ENCODE assay signal across 9 mouse cellular contexts in genomic region chr14:105542486-105543145, GRCm38 (mm10).
DNase-seq lines count a peak whose midpoint lies in the region; ATAC-seq lines count a peak whose summit lies in the region.
"Had no signal": no experiment of that assay in that cellular context is flagged by ENCODE, and none has a peak within 500 bp of the region (broad histone marks: within the 10 kb centered on the region; RNA-seq: fewer than 3 reads in every experiment).

No protein-coding gene starts in this region.

- H3K4me3 ChIP-seq in kidney, embryonic 16.5 days (ENCODE audit: low read length) = peak overlapping the region; percentile 2
- peak overlapping the region; percentile 33 for H3K4me3 ChIP-seq in forebrain, embryonic 16.5 days (replicated peaks; ENCODE audit: low read length)
- H3K4me3 ChIP-seq in midbrain, embryonic 13.5 days (replicated peaks) = peak overlapping the region; percentile 25

- peak; percentile 89 for ATAC-seq in kidney, embryonic 16.5 days (ENCODE audit: low FRiP score, low TSS enrichment)
- peak; percentile 56; the same call in 1 of the 2 replicates for ATAC-seq in forebrain, embryonic 16.5 days
- ATAC-seq in midbrain, embryonic 13.5 days = peak; percentile 76

- H3K9ac ChIP-seq in kidney, embryonic 16.5 days (replicated peaks; ENCODE audit: low read length) = peak overlapping the region; percentile 57
- H3K9ac ChIP-seq in forebrain, embryonic 16.5 days (replicated peaks; ENCODE audit: low read depth, low read length) = peak overlapping the region; percentile 22; the same call in 1 of the 2 replicates
- H3K9ac ChIP-seq in midbrain, embryonic 13.5 days (replicated peaks) = peak overlapping the region; percentile 42; the same call in 1 of the 2 replicates

- H3K4me1 ChIP-seq in kidney, embryonic 16.5 days (ENCODE audit: insufficient read depth, low read length) = peaks cover 18% of the 10 kb centered on the region
- peaks cover 6% of the 10 kb centered on the region for H3K4me1 ChIP-seq in forebrain, embryonic 16.5 days (replicated peaks; ENCODE audit: control insufficient read depth, insufficient read depth, low read length)
- H3K4me1 ChIP-seq in midbrain, embryonic 13.5 days (replicated peaks) = peaks cover 16% of the 10 kb centered on the region

- no peak for DNase-seq in kidney, adult 8-10 months
- DNase-seq in embryo, embryonic 10 days (ENCODE audit: low spot score) = peak; percentile 68
- no peak for DNase-seq in natural killer cell, adult 2 months (ENCODE audit: low spot score in 2 of 2)
- no peak for DNase-seq in layer of hippocampus, adult 11-12 months (ENCODE audit: low spot score)
- DNase-seq in testis, postnatal 10 days (ENCODE audit: low spot score) = no peak
- DNase-seq: layer of hippocampus, postnatal 36 days had no signal

- 16% methylated on average over 15 of the region's 15 CpGs for WGBS in kidney, embryonic 16.5 days
- 3% methylated on average over 15 of the region's 15 CpGs for WGBS in forebrain, embryonic 16.5 days
- 3% methylated on average over 15 of the region's 15 CpGs for WGBS in midbrain, embryonic 13.5 days

- no peaks in the 10 kb centered on the region for H3K36me3 ChIP-seq in kidney, embryonic 16.5 days (ENCODE audit: insufficient read depth, low read length)
- no peaks in the 10 kb centered on the region for H3K36me3 ChIP-seq in forebrain, embryonic 16.5 days (ENCODE audit: control insufficient read depth, insufficient read depth)
- H3K36me3 ChIP-seq in midbrain, embryonic 13.5 days = no peaks in the 10 kb centered on the region

- no peaks in the 10 kb centered on the region for H3K27me3 ChIP-seq in kidney, embryonic 16.5 days (ENCODE audit: insufficient read depth, low read length)
- no peaks in the 10 kb centered on the region for H3K27me3 ChIP-seq in forebrain, embryonic 16.5 days (replicated peaks; ENCODE audit: control insufficient read depth, insufficient read depth, low read length)
- H3K27me3 ChIP-seq in midbrain, embryonic 13.5 days = peaks cover 18% of the 10 kb centered on the region; the same call in 1 of the 2 replicates

- H3K27ac ChIP-seq in kidney, embryonic 16.5 days (ENCODE audit: low read length) = no peak overlapping the region
- H3K27ac ChIP-seq in forebrain, embryonic 16.5 days (ENCODE audit: low read length) = no peak overlapping the region
- H3K27ac ChIP-seq in midbrain, embryonic 13.5 days = peak overlapping the region; percentile 25

- H3K4me2 ChIP-seq in kidney, embryonic 16.5 days (replicated peaks; ENCODE audit: low read depth, low read length) = peak overlapping the region; percentile 46
- H3K4me2 ChIP-seq in forebrain, embryonic 16.5 days (ENCODE audit: low read length) = peak overlapping the region; percentile 54
- H3K4me2 ChIP-seq in midbrain, embryonic 13.5 days (replicated peaks) = peak overlapping the region; percentile 49

- no peaks in the 10 kb centered on the region for H3K9me3 ChIP-seq in kidney, embryonic 16.5 days (ENCODE audit: low read length)
- no peaks in the 10 kb centered on the region for H3K9me3 ChIP-seq in forebrain, embryonic 16.5 days (ENCODE audit: control insufficient read depth, low read length)
- no peaks in the 10 kb centered on the region for H3K9me3 ChIP-seq in midbrain, embryonic 13.5 days
